Mouse (Mus musculus): Measurements from ENCODE around the gene Spata31d1d. TPM values are rescaled to one million over a fixed set of nuclear protein-coding genes. Genes with fewer than 3 reads are reported as not detected.

Spata31d1d gene
- polyA plus RNA-seq, 1 experiment from 2014 or later = not detected

Other genes with a start within 250 kb of the Spata31d1d start
- gene Agtpbp1, start 146.5 kb downstream of the Spata31d1d start, polyA plus RNA-seq (2016; fragmentation: Nextera tagmentation; extraction: Ambion mirVana) = 24.5 and 28.2 TPM in 2 replicates
- 151 and 157 TPM in 2 replicates for gene Naa35, start 146.5 kb downstream of the Spata31d1d start, polyA plus RNA-seq (2016; fragmentation: Nextera tagmentation; extraction: Ambion mirVana)
- 109 and 114 TPM in 2 replicates for gene Golm1, start 55.9 kb downstream of the Spata31d1d start, polyA plus RNA-seq (2016; fragmentation: Nextera tagmentation; extraction: Ambion mirVana)
- gene 4921517D22Rik, start 37.6 kb downstream of the Spata31d1d start, polyA plus RNA-seq (2016; fragmentation: Nextera tagmentation; extraction: Ambion mirVana) = not detected in 2 replicates
- gene Spata31d1a, start 21.4 kb downstream of the Spata31d1d start, polyA plus RNA-seq (2016; fragmentation: Nextera tagmentation; extraction: Ambion mirVana) = 0.17 and 0.28 TPM in 2 replicates
- not detected in 2 replicates for gene Spata31d1b, start 19.5 kb downstream of the Spata31d1d start, polyA plus RNA-seq (2016; fragmentation: Nextera tagmentation; extraction: Ambion mirVana)
- gene 1700014D04Rik, start 15.0 kb upstream of the Spata31d1d start, polyA plus RNA-seq (2016; fragmentation: Nextera tagmentation; extraction: Ambion mirVana) = 0.05 TPM in 1 of 2 replicates, not detected in the other
- 111 and 113 TPM in 2 replicates for gene Isca1, start 38.1 kb upstream of the Spata31d1d start, polyA plus RNA-seq (2016; fragmentation: Nextera tagmentation; extraction: Ambion mirVana)
- not detected in 2 replicates for gene Gm49354, start 50.5 kb upstream of the Spata31d1d start, polyA plus RNA-seq (2016; fragmentation: Nextera tagmentation; extraction: Ambion mirVana)
- 63.8 and 64.2 TPM in 2 replicates for gene Tut7, start 91.4 kb upstream of the Spata31d1d start, polyA plus RNA-seq (2016; fragmentation: Nextera tagmentation; extraction: Ambion mirVana)